Mouse (Mus musculus): ENCODE data around the gene Unc13d.

Unc13d gene

DNA sequence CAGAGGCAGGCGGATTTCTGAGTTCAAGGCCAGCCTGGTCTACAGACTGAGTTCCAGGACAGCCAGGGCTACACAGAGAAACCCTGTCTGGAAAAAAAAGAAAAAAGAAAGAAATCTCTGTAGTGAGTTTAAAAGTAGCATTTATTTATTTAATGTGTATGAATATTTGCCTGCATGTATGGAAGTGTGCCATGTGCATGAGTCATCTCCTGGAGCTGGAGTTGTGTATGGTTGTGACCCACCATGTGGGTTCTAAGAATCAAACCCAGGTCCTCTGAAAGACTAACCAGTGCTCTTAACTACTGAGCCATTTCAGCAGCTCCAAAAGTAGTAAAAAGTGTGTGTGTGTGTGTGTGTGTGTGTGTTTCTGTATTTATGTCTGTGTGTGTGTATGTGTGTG, 34.5 kb downstream of the Unc13d start:
- 94% methylated on average over 1 of the region's 1 CpGs for WGBS

DNA sequence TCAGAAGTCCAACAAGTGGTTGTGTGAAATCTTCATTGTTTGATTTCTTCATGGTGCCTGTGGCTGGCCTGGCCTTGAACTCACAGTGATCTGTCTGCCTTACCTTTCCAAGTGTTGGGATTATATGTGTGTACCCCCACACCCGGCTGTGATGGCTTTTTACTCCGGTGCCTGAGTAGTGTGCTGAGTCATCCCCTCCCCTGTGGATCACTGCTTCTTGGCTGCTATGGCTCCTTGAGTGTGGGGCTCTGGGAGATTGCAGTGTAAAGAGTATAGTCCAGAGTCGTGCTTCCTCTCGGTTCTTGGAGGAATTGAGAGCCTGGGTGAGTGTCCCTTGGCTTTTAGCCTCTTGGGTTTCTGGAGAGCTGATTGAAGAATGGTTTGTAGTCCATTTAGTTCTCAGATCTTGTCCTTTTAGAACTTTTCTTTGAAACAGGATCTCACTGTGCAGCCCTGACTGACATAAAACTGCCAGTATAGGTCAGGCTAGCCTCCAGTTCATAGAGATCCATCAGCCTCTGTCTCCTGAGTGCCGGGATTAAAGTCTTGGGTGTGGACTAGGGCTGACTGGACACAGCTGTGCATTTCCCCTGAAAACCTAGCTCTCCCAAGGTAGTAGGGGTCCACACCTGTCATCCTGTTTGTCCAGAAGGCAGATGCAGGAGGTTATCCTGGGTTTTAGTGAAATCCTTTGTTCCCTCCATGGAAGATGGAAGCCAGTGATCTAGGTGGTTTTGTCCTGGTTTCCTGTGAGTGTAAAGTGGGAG, 35.2 kb downstream of the Unc13d start:
- 73% methylated on average over 5 of the region's 5 CpGs for WGBS

DNA sequence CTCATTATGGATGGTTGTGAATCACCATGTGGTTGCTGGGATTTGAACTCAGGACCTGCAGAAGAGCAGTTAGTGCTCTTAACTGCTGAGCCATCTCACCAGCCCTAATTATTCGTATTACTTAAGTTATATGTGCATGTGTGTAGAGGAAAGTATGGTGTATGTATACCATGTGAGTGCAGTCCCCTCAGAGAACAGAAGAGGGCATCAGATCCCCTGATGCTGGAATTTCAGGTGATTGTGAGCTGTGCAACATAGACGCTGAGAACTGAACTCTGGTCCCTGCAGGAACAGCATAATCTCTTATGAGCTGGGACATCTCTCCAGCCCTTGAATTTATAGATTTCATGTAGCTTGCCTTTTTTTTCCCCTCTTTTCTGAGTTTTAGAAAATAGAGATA, 35.9 kb downstream of the Unc13d start:
- 97% methylated on average over 2 of the region's 2 CpGs for WGBS

DNA sequence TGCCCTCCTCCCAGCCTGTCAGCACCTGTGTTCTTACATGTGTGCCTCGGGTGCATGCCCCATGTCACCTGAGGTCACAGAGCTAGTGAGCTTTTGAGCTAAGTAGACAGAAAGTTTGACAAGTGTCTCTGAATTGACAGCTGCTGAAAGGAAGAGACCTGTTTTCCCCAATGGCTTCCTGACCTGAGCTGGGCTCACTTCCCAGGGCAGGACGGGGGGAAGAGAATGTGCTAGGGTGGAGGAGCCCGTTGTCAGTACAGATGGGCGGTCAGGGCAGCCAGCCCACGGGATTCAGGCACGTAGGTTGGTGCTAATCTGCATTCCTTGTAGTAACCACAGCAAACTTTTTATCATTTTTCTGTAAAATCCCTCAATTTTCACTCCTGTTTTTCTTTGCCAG, 37.2 kb downstream of the Unc13d start:
- WGBS: 48% methylated on average over 6 of the region's 6 CpGs

DNA sequence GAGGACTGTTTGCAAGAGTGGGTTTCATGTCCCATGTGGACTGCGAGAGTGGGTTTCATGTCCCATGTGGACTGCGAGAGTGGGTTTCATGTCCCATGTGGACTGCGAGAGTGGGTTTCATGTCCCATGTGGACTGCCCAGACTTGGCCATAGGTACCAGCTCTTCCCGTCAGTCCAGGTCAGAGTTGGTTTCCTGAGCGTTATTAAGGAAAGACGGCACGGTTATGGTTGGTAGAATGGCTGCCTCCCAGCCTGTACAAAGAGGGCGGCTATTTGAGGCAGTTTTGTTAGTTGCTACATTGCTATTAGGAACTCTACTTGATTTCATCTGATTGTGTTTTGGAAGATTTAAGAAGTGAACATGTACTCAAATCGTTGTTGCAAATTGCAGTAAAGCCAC, 39.9 kb downstream of the Unc13d start:
- WGBS: 93% methylated on average over 9 of the region's 9 CpGs

DNA sequence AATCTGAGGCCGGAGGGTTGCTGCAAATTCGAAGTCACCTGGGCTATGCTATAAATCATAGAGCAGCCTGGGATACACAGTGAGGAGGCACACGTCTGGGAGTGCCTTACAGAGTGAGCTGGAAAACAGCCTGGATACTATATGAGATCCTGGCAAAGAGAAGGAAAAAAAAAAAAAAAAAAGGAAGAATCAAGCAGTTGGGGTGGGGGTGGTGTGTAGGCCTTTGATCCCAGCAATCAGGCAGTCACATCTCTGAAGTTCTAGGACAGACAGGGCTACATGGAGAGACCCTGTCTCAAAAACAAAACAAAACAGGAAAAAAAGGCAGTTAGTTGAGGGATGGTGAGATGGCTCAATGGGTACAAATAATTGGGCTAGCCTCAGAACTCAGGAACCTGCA, 41.1 kb downstream of the Unc13d start:
- WGBS: 77% methylated on average over 3 of the region's 3 CpGs

DNA sequence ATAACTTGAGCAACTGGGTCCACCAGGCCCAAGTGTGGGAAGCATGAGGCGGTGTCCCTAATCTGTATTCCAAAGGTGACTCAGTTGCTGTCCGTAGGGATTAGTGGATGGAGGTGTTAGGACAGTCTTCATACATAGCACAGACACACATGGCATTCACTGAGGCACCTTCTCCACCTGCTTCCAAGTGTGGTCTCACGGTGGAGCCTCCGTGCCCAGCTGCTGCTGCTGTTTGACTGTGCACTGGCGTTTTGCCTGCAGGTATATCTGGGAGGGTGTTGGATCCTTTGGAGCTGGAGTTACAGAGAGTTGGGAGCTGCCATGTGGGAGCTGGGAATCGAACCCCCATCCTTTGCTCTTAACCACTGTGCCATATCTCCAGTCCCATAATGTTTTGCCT, 43.2 kb downstream of the Unc13d start:
- 90% methylated on average over 6 of the region's 6 CpGs for whole genome bisulfite sequencing

DNA sequence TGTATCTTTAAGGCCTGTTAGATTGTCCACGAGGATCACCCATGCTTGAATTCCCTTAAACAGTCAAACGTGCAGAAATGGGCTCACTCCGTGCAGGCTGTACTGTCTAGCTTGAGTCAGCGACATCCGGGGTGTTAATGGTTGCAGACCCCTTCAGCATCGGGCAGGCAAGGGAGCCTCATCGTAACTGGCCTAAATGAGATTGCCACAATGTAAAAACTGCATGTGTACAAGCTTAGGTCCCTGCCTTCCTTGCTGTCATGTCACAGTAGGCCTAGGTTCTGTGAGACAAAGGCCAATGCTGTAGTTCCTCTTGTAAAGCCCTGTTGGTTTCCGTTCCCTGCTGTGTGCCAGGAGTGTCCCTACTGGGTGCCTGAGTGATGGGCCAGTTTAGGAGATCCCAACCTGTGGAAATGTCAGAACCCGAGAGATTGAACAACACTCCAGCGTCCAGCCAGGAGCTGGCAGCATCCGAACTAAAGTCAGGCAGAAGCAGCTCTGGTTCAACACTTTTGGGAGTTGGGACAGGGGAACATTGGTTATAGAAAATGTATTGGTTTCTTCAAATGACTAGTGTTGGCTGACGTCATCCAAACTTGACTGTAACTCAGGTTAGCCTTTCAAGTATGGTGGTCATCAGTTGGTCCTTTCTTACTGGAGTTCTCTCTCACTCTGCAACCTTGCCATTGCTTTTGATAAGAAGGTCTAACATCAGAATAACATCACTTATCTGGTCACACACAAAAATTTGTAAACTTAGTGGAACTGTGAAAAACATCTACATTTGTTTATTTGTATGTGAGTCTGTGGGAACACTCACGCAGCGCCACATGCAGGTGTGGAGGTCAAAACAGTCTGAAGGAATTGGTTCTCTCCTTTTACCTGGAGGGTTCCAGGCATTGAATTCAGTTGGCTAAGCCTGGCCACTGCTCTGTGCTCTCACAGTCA, 46.6 kb downstream of the Unc13d start:
- 20% methylated on average over 14 of the region's 14 CpGs for WGBS

DNA sequence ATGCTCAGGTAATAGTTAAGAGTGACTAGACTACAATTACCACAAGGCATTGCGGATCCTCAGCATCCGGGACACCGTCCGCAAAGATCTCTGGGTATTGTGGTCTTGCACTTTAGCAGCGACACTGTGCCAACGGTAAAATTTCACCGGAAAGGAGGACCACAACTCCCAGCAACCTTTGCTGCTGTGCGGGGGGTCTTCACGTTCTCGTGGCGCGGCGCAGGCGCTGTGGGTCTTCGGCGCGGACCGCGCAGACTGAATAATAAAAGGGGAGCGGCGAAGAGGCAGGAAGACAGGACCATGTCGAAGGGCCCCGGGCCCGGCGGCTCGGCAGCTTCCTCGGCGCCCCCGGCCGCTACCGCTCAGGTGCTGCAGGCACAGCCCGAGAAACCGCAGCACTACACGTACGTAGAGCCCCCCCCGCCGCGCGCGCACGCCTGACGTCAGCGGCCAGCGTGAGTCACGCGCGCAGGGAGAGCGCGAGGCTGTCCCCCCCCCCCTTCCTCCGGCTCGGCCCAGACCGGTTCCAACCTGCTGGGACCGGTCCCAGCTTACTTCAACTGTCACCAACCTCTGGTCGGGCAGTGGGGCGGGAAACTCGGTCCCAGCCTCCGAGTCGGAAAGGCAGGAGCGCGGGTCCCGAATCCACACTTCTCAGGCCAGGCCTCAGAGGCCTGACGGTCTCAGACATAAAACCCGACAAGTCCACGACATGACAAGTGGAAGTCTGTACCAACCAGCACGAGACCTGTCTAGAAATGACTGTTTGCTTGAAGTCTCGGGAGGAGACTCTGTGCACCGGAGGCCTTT, 47.5 kb downstream of the Unc13d start, which contains the start of gene Unk:
Unk (plus strand) TSS at position 235 of the 810 bp plus-strand sequence.
- under 1% methylated on average over 65 of the region's 67 CpGs for WGBS

DNA sequence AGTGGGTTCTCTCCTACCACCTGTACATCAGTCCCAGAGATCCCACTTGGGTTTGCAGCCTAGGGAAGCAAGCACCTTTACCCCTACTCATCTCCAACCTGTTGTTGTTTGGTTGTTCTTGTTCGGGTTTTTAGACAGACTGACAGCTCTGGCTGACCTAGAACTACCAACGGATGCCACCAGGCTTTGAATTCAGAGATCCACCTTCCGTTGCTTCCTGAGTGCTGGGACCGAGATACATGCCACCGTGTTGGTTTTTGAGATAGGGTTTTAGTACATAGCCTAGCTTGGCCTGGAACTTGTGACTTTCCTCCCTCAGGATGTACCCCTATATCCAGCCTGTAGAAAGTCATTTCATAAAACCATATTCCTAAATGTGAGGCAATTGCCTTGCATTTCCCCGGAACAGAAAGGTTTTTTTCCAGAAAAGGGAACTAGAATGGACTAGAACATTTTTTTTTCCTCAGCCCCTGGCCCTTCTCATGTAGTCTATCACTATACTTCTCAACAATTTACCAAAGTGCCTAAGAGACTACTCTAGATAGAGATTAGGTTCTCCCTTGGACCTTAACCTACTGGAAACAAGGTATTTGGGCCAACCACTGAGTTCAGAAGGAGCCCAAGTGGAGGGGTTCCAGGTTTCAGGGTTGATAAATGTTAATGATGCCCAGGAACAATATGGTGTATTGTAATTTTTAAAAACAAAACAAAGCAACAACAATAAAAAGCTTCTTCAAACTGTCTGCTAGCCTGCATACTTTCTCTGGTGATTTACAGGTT, 48.5 kb downstream of the Unc13d start:
- 78% methylated on average over 6 of the region's 6 CpGs for WGBS

DNA sequence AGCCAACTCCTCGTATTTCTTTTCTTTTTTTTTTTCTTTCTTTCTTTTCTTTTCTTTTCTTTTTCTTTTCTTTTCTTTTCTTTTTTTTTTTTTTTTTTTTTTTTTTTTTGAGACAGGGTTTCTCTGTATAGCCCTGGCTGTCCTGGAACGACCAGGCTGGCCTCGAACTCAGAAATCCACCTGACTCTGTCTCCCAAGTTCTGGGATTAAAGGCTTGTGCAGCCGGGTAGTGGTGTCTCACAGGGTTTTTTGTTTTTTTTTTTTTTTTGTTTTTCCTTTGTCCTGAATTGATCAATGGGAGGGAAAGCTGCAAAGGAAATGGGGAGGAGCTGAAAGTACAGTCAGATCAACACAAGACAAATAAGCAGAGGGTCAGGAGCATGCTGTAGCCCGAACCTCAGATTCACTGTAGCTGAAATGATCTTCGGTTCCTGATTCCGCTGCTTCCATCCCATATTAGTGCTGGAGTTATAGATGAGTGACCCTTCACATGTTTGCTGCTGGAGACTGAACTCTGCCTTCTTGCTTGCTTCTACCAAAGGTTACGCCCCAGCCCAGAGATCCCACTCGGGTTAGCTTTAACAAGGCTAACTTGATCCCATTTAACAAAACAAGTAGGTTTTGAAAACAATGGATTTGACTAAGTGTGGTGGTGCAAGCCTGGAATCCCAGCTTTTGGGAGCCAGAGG, 49.4 kb downstream of the Unc13d start:
- 74% methylated on average over 9 of the region's 9 CpGs for WGBS

DNA sequence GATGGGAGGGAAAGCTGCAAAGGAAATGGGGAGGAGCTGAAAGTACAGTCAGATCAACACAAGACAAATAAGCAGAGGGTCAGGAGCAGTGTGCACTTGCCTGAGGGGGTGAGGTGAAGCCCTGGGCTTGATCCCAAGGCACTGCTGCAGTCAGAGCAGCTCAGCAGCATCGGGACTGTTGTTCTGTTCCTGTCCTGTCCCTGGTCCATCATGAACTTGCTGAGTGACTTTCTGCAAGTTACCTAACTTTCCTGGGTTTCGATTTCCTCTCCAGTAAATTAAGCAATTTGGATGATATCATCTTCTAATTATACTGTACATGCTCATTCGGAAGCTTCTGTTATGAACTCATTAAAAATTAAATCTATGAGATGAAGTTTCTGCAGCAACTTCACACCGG, 50.0 kb downstream of the Unc13d start, which contains the start of gene H3f3b:
H3f3b (minus strand) TSS at position 207 of the 400 bp plus-strand sequence.
- WGBS: 60% methylated on average over 4 of the region's 4 CpGs

DNA sequence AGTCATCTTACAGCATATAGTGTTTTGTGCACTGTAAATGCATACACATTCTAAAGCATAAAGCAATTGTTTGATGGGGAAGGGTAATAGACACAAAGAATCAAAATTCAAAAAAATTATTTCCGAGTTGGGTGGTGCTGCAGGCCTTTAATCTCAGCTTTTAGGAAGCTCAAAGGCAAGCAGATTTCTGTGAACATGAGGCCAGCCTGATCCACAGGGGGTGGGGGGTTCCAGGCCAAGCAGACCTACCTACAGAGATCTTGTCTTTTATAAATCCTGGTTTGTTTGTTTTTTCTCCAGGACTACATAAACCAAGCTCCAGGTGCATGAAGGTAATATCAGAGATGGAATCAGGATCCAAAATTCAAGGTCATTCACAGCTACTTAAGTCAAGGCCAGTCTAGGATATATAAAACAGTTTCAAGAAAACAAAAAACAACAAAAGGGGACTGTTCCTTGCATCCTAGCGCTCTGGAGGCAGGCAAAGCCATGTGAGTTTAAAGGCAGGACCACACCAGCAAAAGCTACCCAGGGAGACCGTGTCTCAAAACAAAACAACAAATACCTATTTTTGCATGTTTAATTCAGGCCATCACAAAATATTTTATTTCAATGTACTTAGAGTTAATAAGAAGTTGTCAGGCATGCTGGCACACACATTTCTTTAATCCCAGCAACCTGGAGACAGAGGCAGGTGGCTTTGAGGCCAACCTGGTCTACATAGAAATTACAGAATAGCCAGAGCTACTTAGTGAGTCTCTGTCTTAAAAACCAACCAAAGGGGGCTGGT, 52.5 kb downstream of the Unc13d start:
- 76% methylated on average over 3 of the region's 3 CpGs for WGBS

DNA sequence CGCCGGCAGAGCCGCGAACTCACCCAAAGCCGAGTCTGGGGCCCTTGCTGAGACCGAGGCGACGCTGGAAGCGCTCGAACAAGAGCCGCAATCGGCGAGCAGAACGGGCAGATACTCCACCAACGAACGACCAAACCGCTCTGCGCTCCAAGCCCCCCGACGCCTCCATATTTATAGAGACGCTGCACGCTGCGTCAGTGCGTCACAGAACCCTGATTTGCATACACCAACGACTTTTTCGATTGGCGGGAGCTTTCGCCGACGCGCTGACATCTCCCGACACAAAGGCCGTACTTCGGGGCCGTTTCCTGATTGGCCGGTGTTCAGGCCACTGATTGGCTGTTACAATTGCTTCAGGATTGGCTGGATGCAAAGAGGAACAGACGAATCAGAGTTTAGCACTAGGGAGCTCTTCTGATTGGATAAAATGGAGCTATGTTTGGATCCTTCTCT, 53.4 kb downstream of the Unc13d start:
- WGBS: under 1% methylated on average over 37 of the region's 37 CpGs

DNA sequence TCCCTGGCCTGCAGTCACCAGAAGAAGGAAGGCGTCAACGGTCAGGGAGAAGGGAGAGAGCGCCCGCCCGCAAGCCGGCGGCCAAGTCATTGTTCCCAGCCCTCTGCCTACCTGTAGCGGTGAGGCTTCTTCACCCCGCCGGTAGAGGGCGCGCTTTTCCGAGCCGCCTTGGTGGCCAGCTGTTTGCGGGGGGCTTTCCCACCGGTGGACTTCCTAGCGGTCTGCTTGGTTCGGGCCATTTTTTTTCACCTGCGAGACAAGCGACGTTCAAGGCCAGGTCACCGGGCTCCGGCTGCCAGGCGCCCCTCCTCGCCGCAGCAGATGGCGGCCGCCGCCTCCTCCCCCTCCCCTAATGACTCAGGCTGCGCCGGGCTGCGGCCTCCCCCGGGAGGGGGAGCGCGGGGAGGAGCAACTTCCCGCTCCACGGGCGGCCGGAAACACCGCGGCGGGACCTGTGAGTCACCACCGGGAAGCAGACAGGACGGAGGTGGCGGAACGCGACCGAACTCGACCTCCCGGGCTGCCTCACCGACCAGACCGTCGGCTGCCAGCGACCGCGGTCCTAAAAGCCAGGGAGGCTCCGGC, 53.9 kb downstream of the Unc13d start:
- WGBS: 1% methylated on average over 55 of the region's 57 CpGs

DNA sequence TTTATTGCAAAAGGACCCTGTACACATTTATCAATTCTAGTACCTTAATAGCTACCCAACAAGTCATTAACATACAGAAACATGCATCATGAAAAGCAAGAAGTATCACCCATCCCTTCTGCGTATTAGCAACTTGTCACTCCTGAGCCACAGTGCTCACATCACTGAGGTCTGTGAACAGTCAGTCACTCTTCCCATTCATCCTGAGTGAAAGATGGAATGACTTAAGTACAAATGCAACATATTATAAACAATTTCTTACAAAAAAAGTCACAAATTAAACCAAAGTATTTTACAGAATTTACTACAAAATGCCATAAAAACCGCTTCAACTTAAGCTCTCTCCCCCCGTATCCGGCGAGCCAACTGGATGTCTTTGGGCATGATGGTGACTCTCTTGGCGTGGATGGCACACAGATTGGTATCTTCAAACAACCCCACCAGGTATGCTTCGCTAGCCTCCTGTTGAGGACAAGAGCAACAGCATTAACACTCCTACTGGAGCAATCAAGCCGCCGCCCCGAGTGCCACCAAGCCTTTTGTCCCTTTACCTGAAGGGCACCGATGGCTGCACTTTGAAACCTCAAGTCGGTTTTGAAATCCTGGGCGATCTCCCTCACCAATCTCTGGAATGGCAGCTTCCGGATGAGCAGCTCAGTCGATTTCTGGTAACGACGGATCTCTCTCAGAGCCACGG, 54.5 kb downstream of the Unc13d start:
- 1% methylated on average over 18 of the region's 18 CpGs for WGBS

DNA sequence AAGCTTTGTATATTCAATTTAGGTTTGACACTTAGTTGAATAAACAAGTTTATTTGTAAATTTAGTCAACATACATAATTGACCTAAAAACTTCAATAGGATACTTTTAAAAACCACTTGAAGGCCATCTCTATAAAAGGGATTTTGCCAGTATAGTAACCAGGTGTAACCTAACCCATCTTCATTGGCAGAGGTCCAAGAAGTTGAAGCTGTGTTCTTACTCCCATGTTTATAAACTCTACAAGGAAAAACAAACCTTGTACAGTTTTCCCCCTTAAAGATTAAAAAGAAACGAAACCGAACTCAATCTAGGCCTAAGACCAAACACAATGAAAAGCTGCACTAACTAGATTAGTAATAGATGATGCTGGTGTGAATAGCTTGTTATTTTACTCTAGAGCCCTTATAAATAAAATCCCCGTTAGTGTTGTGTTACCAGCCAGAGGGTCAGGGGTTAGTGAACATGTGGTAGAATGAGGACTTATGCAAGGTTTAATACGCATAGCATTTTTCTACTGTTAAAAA, 55.4 kb downstream of the Unc13d start:
- WGBS: 19% methylated on average over 4 of the region's 4 CpGs
